Mouse (Mus musculus): Measurements from ENCODE around the gene Daam2. TPM values are rescaled to one million over a fixed set of nuclear protein-coding genes. Genes with fewer than 3 reads are reported as not detected.

Daam2 gene
- 17.3 and 22.2 TPM in 2 replicates for polyA plus RNA-seq (2015; fragmentation: Nextera tagmentation; extraction: Ambion mirVana)

DNA sequence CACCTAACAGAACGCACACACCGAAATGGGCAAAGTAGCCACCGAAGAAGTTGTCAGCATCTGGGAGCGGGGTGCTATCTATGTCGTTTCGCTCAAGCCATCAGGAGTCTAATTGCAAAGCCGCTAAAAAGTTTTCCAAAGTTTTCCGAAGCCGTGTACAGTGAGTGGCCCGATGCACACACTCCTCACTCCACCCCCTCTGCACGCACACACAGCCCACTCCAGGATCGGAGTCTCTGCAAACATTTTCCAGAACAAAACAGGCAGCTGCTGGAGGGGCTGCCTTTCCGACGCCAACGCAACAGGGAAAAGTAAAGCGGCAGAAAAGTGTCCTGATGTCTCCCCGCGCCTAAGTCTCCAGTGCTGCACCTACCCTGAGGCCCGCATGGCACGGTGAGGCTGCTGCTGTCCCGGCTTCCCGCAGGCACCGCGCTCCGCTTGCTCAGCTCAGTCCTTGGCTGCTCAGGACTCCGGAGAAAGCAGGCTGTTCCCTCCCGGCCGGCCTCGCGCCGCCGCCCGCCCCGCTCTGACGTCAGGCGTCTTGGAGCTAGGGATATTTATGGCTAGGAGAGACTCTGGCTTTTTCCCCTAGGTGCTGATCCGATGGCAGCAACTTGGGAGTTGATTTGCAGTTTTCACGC is at the start of gene Daam2:
TSS of gene Daam2 (minus strand) at position 514 of the 641 bp plus-strand sequence.
- peak within 1 kb of the TSS; percentile 67 for H3K4me3 ChIP-seq
- ATAC-seq (ENCODE audit: insufficient number of reproducible peaks, insufficient read depth, low FRiP score, low TSS enrichment, low read depth): peak; percentile 77
- no peaks in the 10 kb centered on the region; the same call in 1 of the 2 replicates for H3K27me3 ChIP-seq
- H3K9me3 ChIP-seq: no peaks in the 10 kb centered on the region
- H3K36me3 ChIP-seq: no peaks in the 10 kb centered on the region
- H3K9ac ChIP-seq: peak within 1 kb of the TSS; percentile 89
- under 1% methylated on average over 38 of the region's 38 CpGs for WGBS
- peak within 1 kb of the TSS; percentile 81 for H3K4me2 ChIP-seq
- H3K27ac ChIP-seq: peak within 1 kb of the TSS; percentile 99
- peaks cover 52% of the 10 kb centered on the region for H3K4me1 ChIP-seq

DNA sequence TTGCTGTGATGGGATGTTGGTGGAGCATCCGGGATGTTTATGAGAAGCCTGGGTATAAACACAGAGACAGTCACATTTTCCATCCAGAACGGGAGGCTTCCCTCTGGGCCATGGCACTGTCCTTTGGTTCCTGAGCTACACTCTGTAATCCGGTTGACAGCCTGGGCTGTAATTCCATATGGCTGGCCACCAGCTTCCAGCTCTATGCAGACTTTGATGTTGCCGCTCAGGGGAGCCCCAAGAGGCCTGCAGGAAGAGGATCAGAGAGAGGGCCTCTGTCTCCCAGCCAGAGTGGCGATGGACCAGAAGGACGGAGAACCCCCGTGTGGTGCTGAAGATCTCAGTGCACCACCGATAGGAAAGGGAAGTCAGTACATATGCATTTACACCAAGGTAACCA is 46.2 kb upstream of the Daam2 start:
- no peaks in the 10 kb centered on the region for H3K36me3 ChIP-seq
- H3K27me3 ChIP-seq: no peaks in the 10 kb centered on the region
- WGBS: 32% methylated on average over 8 of the region's 8 CpGs
- no peak overlapping the region for H3K9ac ChIP-seq
- H3K4me1 ChIP-seq: peaks cover 20% of the 10 kb centered on the region
- H3K27ac ChIP-seq: peak overlapping the region; percentile 77
- H3K4me2 ChIP-seq: 0 out of 2 replicates have a peak overlapping the region, but pooled peaks have one; percentile 28
- no peak for ATAC-seq (ENCODE audit: insufficient number of reproducible peaks, insufficient read depth, low FRiP score, low TSS enrichment, low read depth)
- H3K4me3 ChIP-seq: no peak overlapping the region
- no peaks in the 10 kb centered on the region for H3K9me3 ChIP-seq

DNA sequence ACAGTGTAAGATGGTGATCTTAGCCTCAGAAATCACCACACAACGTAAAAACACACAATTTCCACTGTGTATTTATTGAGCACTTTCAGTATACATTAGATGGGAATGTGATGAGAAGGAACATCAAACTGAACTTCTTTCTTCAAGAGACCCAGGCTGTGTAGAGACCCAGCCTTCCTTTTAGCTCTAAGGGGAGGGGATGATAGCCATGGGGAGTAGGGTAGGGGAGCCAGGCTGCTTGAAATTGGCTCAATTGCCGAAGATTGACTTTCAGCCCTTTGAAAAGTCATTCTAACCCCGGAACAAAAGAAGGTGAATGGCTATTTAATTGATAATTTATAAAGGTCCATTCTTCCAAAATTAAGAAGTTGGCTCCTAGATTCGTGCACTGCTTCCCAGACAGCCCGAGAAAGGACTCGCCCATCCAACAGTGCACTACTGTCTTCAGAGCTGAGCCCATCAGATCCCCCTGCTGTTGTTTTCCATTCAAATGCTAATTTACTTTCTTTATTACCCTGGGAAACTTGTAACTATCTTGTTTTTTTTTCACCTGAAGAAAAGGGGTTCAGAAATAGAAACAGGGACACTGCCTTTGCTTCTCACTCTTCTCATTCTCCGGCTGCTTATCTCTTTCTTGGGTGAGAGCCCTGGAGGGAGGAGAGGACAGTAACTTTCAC is 43.3 kb upstream of the Daam2 start:
- ATAC-seq (ENCODE audit: insufficient number of reproducible peaks, insufficient read depth, low FRiP score, low TSS enrichment, low read depth): no peak
- Histone ChIP-seq H3K9ac (no peak overlapping the region), H3K4me1 (peaks cover 12% of the 10 kb centered on the region), H3K27me3 (no peaks in the 10 kb centered on the region), H3K36me3 (no peaks in the 10 kb centered on the region), H3K4me2 (no peak overlapping the region), H3K4me3 (no peak overlapping the region), H3K27ac (no peak overlapping the region), H3K9me3 (no peaks in the 10 kb centered on the region)
- WGBS: 50% methylated on average over 7 of the region's 7 CpGs

DNA sequence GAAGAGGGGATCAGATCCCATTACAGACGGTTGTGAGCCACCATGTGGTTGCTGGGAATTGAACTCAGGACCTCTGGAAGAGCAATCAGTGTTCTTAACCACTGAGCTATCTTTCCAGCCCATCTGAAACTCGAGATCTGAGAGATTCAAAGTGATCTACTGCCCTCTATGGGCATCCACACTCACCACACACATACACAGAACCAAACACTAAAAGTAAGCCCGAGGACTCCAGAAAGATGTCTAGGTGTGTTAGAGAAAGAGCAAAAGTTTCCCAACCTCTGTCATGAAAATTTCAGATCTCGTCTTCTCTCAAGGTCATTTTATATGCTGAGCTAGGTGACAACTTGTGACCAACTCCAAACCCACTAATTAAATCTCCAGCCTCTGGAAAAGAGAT is 41.3 kb upstream of the Daam2 start:
- ATAC-seq (ENCODE audit: insufficient number of reproducible peaks, insufficient read depth, low FRiP score, low TSS enrichment, low read depth): no peak
- H3K27ac ChIP-seq: no peak overlapping the region
- no peaks in the 10 kb centered on the region for H3K27me3 ChIP-seq
- H3K4me3 ChIP-seq: no peak overlapping the region
- H3K4me1 ChIP-seq: peaks cover 6% of the 10 kb centered on the region
- 79% methylated on average over 4 of the region's 4 CpGs for WGBS
- no peak overlapping the region for H3K4me2 ChIP-seq
- H3K36me3 ChIP-seq: no peaks in the 10 kb centered on the region
- no peak overlapping the region for H3K9ac ChIP-seq
- no peaks in the 10 kb centered on the region for H3K9me3 ChIP-seq

DNA sequence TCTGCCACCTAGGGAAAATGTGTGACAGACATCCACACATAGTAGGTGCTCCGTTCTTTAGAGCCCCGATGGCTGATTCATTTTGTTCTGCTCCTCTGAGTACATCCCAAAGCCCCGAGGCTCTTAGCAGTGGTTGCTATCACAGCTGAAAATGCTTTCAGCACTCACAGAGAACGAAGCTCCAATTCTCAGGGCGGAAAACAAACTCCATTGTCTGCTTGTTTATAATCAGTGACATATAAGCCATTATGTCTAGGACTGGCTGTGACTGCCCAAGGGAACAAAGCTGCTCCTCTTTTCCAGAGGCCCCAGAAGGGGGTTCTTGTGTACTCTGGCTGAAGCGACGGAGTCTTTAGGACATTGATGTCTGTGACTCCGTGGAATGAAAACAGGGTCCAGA is 25.9 kb upstream of the Daam2 start:
- no peaks in the 10 kb centered on the region for H3K27me3 ChIP-seq
- peaks cover 22% of the 10 kb centered on the region for H3K4me1 ChIP-seq
- H3K27ac ChIP-seq: no peak overlapping the region
- no peaks in the 10 kb centered on the region for H3K36me3 ChIP-seq
- 0 out of 2 replicates have a peak overlapping the region, but pooled peaks have one; percentile 12 for H3K9ac ChIP-seq
- H3K4me2 ChIP-seq: no peak overlapping the region
- H3K4me3 ChIP-seq: no peak overlapping the region
- 22% methylated on average over 8 of the region's 8 CpGs for WGBS
- no peaks in the 10 kb centered on the region for H3K9me3 ChIP-seq
- ATAC-seq (ENCODE audit: insufficient number of reproducible peaks, insufficient read depth, low FRiP score, low TSS enrichment, low read depth): no peak

DNA sequence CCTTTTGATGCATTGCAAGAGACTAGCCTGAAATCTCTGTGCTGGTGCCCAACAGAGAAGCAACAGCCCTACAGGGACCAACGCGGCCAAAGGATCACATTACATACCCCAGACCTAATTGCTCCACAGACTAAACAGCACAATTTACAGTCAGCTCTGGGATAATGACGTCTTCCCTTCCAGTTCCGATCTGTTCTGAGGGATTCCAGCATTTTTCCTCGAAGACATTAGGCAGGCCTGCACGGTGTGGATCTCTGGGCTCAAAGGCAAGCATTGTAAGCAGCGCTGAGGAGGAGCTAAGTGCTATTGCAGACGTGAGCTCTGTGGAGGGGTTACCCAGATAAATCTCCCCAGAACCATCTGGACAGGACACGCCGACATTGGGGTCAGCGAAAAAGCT is 18.3 kb upstream of the Daam2 start:
- no peak overlapping the region for H3K9ac ChIP-seq
- no peaks in the 10 kb centered on the region for H3K27me3 ChIP-seq
- H3K9me3 ChIP-seq: no peaks in the 10 kb centered on the region
- H3K4me3 ChIP-seq: no peak overlapping the region
- no peak for ATAC-seq (ENCODE audit: insufficient number of reproducible peaks, insufficient read depth, low FRiP score, low TSS enrichment, low read depth)
- 38% methylated on average over 11 of the region's 11 CpGs for WGBS
- H3K4me2 ChIP-seq: no peak overlapping the region
- no peaks in the 10 kb centered on the region for H3K36me3 ChIP-seq
- no peak overlapping the region for H3K27ac ChIP-seq
- peaks cover 10% of the 10 kb centered on the region for H3K4me1 ChIP-seq

DNA sequence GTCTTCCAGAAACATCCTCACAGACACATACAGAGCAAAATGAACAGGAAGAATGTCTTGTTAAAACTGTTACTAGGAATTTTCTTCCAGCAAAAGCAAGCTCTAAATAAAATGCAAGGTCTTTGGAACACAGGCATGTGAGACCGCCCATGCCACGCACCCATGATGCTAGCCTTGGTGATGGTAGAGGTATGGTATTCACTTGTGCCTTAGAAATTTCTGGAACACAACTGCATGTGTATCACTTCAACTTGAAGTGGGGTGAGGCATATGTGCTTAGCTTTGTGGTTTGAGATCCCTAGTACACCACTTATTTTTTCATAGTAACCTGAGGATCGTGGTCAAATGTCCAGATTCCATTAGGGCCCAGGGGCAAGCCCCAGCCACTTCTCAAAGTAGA is 13.2 kb upstream of the Daam2 start:
- Histone ChIP-seq H3K4me3 (no peak overlapping the region), H3K27ac (no peak overlapping the region), H3K9ac (no peak overlapping the region), H3K4me1 (peaks cover 7% of the 10 kb centered on the region), H3K36me3 (no peaks in the 10 kb centered on the region), H3K9me3 (no peaks in the 10 kb centered on the region), H3K4me2 (no peak overlapping the region), H3K27me3 (no peaks in the 10 kb centered on the region)
- no peak for ATAC-seq (ENCODE audit: insufficient number of reproducible peaks, insufficient read depth, low FRiP score, low TSS enrichment, low read depth)
- WGBS: 90% methylated on average over 3 of the region's 3 CpGs

DNA sequence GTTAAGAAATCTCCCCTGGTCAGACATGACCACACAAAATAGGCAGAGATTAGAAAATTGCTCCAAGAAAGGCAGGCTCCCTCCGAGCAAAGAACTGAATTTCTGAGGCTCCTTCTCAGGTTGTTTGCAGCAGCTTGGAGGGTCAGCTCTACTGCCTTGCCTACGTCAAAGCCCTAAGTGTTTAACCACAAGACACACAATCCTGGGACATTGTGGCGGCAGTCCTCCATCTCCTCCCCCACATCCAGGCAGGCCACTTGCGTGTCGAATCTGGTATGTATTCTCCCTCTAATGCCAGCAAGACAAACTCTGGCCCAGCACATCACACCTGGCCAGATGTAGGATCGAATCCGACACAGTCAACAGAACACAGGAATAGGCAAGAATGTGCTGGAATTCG is 4.6 kb upstream of the Daam2 start:
- no peak for ATAC-seq (ENCODE audit: insufficient number of reproducible peaks, insufficient read depth, low FRiP score, low TSS enrichment, low read depth)
- Histone ChIP-seq H3K4me2 (no peak overlapping the region), H3K4me3 (no peak overlapping the region), H3K27me3 (no peaks in the 10 kb centered on the region; the same call in 1 of the 2 replicates), H3K9ac (no peak overlapping the region), H3K4me1 (peaks cover 18% of the 10 kb centered on the region), H3K36me3 (no peaks in the 10 kb centered on the region), H3K27ac (no peak overlapping the region), H3K9me3 (no peaks in the 10 kb centered on the region)
- WGBS: 39% methylated on average over 8 of the region's 8 CpGs

DNA sequence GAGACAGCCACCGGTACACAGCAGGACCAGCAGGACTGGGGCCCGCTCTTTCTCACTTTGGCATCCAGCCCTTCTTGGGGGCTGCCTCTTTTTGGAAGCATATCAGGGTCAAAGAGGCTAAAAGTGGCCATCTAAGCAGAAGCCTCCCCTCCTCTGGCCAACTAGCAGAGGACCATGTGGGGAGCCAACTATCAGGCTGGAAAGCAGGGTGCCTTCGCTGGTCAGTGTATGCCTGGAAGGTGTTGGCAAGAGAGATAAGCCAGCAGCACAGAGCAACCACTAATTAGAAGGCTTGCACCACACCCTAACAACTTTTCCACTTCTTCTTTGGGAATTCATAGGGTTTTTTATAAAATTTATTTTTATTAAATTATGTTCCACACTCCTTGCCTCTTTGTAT is 346 bp upstream of the Daam2 start:
- peak overlapping the region; percentile 99 for H3K27ac ChIP-seq
- no peak for ATAC-seq (ENCODE audit: insufficient number of reproducible peaks, insufficient read depth, low FRiP score, low TSS enrichment, low read depth)
- H3K36me3 ChIP-seq: no peaks in the 10 kb centered on the region
- peak overlapping the region; percentile 67 for H3K4me3 ChIP-seq
- H3K27me3 ChIP-seq: no peaks in the 10 kb centered on the region; the same call in 1 of the 2 replicates
- H3K4me2 ChIP-seq: peak overlapping the region; percentile 81
- H3K9ac ChIP-seq: peak overlapping the region; percentile 89
- peaks cover 49% of the 10 kb centered on the region for H3K4me1 ChIP-seq
- no peaks in the 10 kb centered on the region for H3K9me3 ChIP-seq
- 18% methylated on average over 3 of the region's 3 CpGs for WGBS

DNA sequence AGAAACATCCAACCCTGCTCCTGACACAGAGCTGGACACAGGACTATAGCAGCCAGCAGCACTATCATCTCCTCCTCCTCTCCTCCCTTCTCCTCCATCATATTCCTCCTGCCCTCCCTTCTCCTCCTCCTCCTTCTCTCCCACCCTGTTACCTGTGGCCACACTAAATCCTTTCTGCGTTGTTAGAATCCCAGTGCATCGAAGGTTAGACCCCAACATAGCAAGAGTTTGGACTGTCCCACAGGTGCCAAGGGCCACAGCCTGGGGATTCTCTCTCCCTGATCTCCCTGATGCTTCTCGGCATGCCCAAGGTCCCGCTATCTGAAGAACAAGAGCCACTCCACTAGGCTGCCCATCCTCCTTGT is 745 bp downstream of the Daam2 start:
- no peaks in the 10 kb centered on the region for H3K9me3 ChIP-seq
- H3K4me3 ChIP-seq: peak overlapping the region; percentile 67
- peak overlapping the region; percentile 81 for H3K4me2 ChIP-seq
- H3K4me1 ChIP-seq: peaks cover 48% of the 10 kb centered on the region
- peak overlapping the region; percentile 89 for H3K9ac ChIP-seq
- H3K27ac ChIP-seq: peak overlapping the region; percentile 99
- H3K36me3 ChIP-seq: no peaks in the 10 kb centered on the region
- 9% methylated on average over 4 of the region's 4 CpGs for WGBS
- peak; percentile 33; the same call in 1 of the 2 replicates for ATAC-seq (ENCODE audit: insufficient number of reproducible peaks, insufficient read depth, low FRiP score, low TSS enrichment, low read depth)
- no peaks in the 10 kb centered on the region; the same call in 1 of the 2 replicates for H3K27me3 ChIP-seq

DNA sequence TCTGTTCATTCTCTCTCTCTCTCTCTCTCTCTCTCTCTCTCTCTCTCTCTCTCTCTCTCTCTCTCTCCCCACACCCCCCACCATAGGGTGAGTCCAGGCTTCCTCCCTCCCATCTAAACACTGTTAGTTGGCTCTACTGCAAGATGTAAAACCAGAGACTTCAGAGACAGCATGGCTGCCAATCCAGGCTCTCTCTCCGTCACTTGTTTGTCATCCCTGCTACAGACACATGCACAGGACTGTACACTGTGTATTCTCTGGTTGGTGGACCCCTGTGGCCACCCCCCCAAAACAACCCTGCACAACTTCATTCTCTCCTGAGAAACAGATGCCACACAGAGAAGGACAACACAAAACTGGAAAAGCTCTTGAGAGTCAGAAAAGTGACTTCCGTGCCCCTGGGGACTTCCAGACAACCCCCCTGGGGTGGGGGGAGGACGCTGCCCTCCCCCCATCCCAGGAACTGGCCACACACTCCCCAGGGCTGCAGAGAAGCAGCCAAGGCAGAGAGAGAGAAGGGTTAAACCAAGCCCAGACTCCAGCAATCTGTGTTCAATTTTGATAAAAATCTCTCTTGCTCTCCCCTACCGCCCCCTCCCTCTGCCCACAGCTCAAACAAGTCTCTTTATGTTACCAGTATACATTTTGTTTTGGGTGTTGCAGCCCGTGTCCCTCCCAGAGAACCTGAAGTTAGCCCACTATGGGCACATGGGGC is 1.3 kb downstream of the Daam2 start:
- no peaks in the 10 kb centered on the region for H3K9me3 ChIP-seq
- H3K27ac ChIP-seq: peak overlapping the region; percentile 99
- peak overlapping the region; percentile 67 for H3K4me3 ChIP-seq
- H3K27me3 ChIP-seq: no peaks in the 10 kb centered on the region; the same call in 1 of the 2 replicates
- H3K4me2 ChIP-seq: peak overlapping the region; percentile 81
- ATAC-seq (ENCODE audit: insufficient number of reproducible peaks, insufficient read depth, low FRiP score, low TSS enrichment, low read depth): 0 out of 2 replicates have a peak, but pooled peaks have one; percentile 5
- 3% methylated on average over 5 of the region's 5 CpGs for WGBS
- peak overlapping the region; percentile 89 for H3K9ac ChIP-seq
- H3K4me1 ChIP-seq: peaks cover 51% of the 10 kb centered on the region
- H3K36me3 ChIP-seq: no peaks in the 10 kb centered on the region

Measured in embryonic facial prominence, embryonic 13.5 days (tissue).